ENCODE assay signal across 8 mouse cellular contexts in the genomic region with DNA sequence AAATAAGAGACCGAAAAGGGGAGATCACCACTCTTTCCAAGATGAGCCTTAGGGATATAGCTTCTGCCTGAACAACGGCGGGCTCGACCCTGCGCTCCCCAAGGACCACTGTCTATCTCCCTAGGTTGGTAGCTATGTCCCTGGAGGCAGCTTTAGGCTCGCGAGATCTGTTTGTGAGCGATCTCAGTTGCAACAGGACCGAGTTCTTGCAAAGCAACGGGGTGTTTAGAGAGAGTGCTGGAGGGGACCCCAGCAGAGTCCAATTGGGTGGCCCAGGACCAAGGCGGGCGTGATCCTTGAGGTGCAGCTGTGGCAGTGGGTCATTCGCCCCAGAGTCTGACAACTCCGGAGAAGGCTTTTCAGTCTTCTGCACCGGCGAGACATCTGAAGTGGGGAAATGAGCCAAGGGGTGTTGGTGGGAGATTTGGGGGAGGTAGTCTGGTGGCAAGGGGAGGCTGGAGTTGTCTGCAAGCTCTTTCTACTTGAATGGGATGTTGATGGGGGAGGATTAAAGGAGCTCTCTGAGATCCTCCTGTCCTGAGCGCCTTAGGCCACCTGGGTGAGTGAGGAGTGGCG. TPM values are rescaled to one million over a fixed set of nuclear protein-coding genes. Genes with fewer than 3 reads are reported as not detected.
DNase-seq lines count a peak whose midpoint lies in the region; ATAC-seq lines count a peak whose summit lies in the region.

No protein-coding gene starts in this region.

- H3K4me2 ChIP-seq in hindbrain, embryonic 12.5 days (replicated peaks): peak overlapping the region; percentile 80
- peak overlapping the region; percentile 94 for H3K4me2 ChIP-seq in midbrain, embryonic 14.5 days (ENCODE audit: low read length)

- peak overlapping the region; percentile 95 for H3K9ac ChIP-seq in hindbrain, embryonic 12.5 days
- peak overlapping the region; percentile 88 for H3K9ac ChIP-seq in midbrain, embryonic 14.5 days (replicated peaks; ENCODE audit: low read length)

- H3K27me3 ChIP-seq in hindbrain, embryonic 12.5 days: no peaks in the 10 kb centered on the region
- H3K27me3 ChIP-seq in midbrain, embryonic 14.5 days (ENCODE audit: control insufficient read depth, insufficient read depth, low read length): no peaks in the 10 kb centered on the region

- WGBS in hindbrain, embryonic 12.5 days: 3% methylated on average over 18 of the region's 18 CpGs
- WGBS in midbrain, embryonic 14.5 days: 2% methylated on average over 18 of the region's 18 CpGs

- H3K4me1 ChIP-seq in hindbrain, embryonic 12.5 days: peaks cover 66% of the 10 kb centered on the region
- H3K4me1 ChIP-seq in midbrain, embryonic 14.5 days (ENCODE audit: control insufficient read depth, insufficient read depth, low read length): peaks cover 70% of the 10 kb centered on the region

- ATAC-seq in hindbrain, embryonic 12.5 days (ENCODE audit: low FRiP score): peak; percentile 35
- peak; percentile 34 for ATAC-seq in midbrain, embryonic 14.5 days (ENCODE audit: low FRiP score, low TSS enrichment)

- peak; percentile 21 for DNase-seq in gastrocnemius, postnatal 25 days
- DNase-seq in gastrocnemius, adult 8-10 months (ENCODE audit: low spot score in 2 of 2): no peak
- DNase-seq in embryo, embryonic 10 days (ENCODE audit: low spot score): peak; percentile 66
- peak; percentile 69 for DNase-seq in midbrain, embryonic 14.5 days
- DNase-seq in layer of hippocampus, postnatal 14 days (ENCODE audit: low spot score in 2 of 2): no peak
- no peak for DNase-seq in layer of hippocampus, postnatal 10 days (ENCODE audit: low spot score in 2 of 2)
- no peak for DNase-seq in urinary bladder, adult 18-20 months (ENCODE audit: low spot score in 2 of 2)

- H3K4me3 ChIP-seq in hindbrain, embryonic 12.5 days: peak overlapping the region; percentile 75
- H3K4me3 ChIP-seq in midbrain, embryonic 14.5 days (replicated peaks; ENCODE audit: low read depth, low read length): peak overlapping the region; percentile 64

- H3K9me3 ChIP-seq in hindbrain, embryonic 12.5 days (replicated peaks): no peaks in the 10 kb centered on the region
- H3K9me3 ChIP-seq in midbrain, embryonic 14.5 days (ENCODE audit: control insufficient read depth, low read length): no peaks in the 10 kb centered on the region

- H3K27ac ChIP-seq in hindbrain, embryonic 12.5 days: peak overlapping the region; percentile 94
- H3K27ac ChIP-seq in midbrain, embryonic 14.5 days (replicated peaks; ENCODE audit: low read depth, low read length): peak overlapping the region; percentile 89

- H3K36me3 ChIP-seq in hindbrain, embryonic 12.5 days: peaks cover 9% of the 10 kb centered on the region
- H3K36me3 ChIP-seq in midbrain, embryonic 14.5 days (ENCODE audit: control insufficient read depth, insufficient read depth, low read length): peaks cover 2% of the 10 kb centered on the region; the same call in 1 of the 2 replicates

RNA-seq across cellular contexts. Expression of a gene that starts 15.2 kb away (rescaled TPM):
- 10 to 100 TPM; 39.1 to 54.7 TPM for total RNA-seq in gastrocnemius, postnatal 25 days (2021)
- total RNA-seq in gastrocnemius, adult 8-10 months (2022): 10 to 100 TPM; 42.9 to 60.8 (median 51.4) TPM
- polyA plus RNA-seq in hindbrain, embryonic 12.5 days (2016; fragmentation: Nextera tagmentation; extraction: Ambion mirVana): 55.3 and 55.7 TPM in 2 replicates
- polyA plus RNA-seq in midbrain, embryonic 14.5 days (2014; fragmentation: Nextera tagmentation; extraction: Ambion mirVana): 46.4 and 59.4 TPM in 2 replicates
- 10 to 100 TPM; 60.2 to 66.3 TPM for total RNA-seq in layer of hippocampus, postnatal 14 days (2021)
- total RNA-seq in layer of hippocampus, postnatal 10 days (2021): 100 to 1,000 TPM; 111 to 128 TPM

Comparison
In these comparisons a context has a peak if more than half of its experiments do, and no peak if none do; other contexts are left out.
1. DNase-seq: peak in gastrocnemius, postnatal 25 days (single experiment), embryo, embryonic 10 days (single experiment) and midbrain, embryonic 14.5 days (single experiment); none in gastrocnemius, adult 8-10 months (0 of 2), layer of hippocampus, postnatal 14 days (0 of 2), layer of hippocampus, postnatal 10 days (0 of 2) and urinary bladder, adult 18-20 months (0 of 2).